Mouse (Mus musculus): Measurements from ENCODE around the gene Cks1b. TPM values are rescaled to one million over a fixed set of nuclear protein-coding genes. Genes with fewer than 3 reads are reported as not detected.

The Cks1b gene
- total RNA-seq, 2 experiments from 2014 or later, result 1.8 to 2.5 TPM

- intact Hi-C loops (cut with DNase I), result no loop called here
- Histone ChIP-seq H3K4me3 (no peak overlapping the region), H3K27ac (peak overlapping the region; percentile 95)
- peak; percentile 21 for DNase-seq
- TF ChIP-seq CTCF (IDR thresholded peaks at IDR 0.05), result no peak
These were observed 34.4 kb downstream of the Cks1b start for GRCm38 (mm10) chr3:89383651-89384255.

GRCm38 (mm10) chr3:89382950-89383349 is 35.2 kb downstream of the Cks1b start:
- DNase-seq, result no peak
- no peak for TF ChIP-seq CTCF (IDR thresholded peaks at IDR 0.05)
- no peak overlapping the region for H3K4me3 ChIP-seq
- intact Hi-C loops (cut with DNase I), result no loop called here
- peak overlapping the region; percentile 16 for H3K27ac ChIP-seq

- Histone ChIP-seq H3K27ac (peak overlapping the region; percentile 16), H3K4me3 (no peak overlapping the region)
- no peak for TF ChIP-seq CTCF (IDR thresholded peaks at IDR 0.05)
- no peak for DNase-seq
- intact Hi-C loops (cut with DNase I), result no loop called here
These were observed 35.9 kb downstream of the Cks1b start for GRCm38 (mm10) chr3:89382033-89382882.

DNA sequence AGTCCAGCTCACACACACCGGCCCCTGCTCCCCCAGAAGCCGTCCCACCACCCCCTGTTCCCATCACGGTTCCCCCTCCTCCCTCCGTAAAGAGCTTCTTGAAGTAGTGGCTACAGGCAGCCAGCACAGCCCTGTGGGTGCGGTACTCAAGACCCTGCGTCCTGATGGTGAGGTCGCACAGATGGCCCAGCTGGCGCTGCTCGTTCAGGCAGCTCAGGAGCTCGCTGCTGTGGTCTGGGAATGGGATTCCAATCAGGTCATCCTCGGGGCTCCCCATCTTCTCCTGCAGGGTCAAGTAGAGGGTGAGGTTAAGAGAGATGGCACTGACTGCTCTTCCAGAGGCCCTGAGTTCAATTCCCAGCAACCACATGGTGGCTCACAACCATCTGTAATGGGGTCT is 37.0 kb downstream of the Cks1b start:
- Histone ChIP-seq H3K4me3 (no peak overlapping the region), H3K27ac (no peak overlapping the region)
- TF ChIP-seq CTCF (IDR thresholded peaks at IDR 0.05), result no peak
- intact Hi-C loops (cut with DNase I), result no loop called here
- DNase-seq, result no peak

DNA sequence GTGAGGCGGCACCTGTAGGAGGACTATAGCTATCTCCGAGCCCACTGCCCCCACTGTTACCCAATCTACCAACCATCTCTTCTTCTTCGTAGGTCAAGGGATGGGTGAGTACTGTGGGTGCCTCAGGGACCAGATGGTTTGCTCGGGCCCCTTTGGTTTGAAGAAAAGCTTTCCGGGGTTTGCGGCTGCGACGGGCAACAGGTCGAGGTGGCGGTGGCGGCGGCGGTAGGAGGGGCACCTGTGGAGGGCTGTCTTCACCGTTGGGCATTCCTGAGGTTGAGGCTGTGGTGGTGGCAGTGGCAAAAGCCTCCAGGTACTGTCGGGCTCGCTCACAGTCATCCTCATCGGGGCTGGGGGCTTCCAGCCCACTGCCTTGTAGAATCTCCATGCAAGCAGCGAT is 37.5 kb downstream of the Cks1b start:
- no peak for TF ChIP-seq CTCF (IDR thresholded peaks at IDR 0.05)
- Histone ChIP-seq H3K4me3 (no peak overlapping the region), H3K27ac (no peak overlapping the region)
- intact Hi-C loops (cut with DNase I), result no loop called here
- DNase-seq, result no peak

GRCm38 (mm10) chr3:89380291-89380690 is 37.9 kb downstream of the Cks1b start:
- no peak for TF ChIP-seq CTCF (IDR thresholded peaks at IDR 0.05)
- no peak overlapping the region for H3K27ac ChIP-seq
- DNase-seq, result no peak
- intact Hi-C loops (cut with DNase I), result no loop called here
- no peak overlapping the region for H3K4me3 ChIP-seq

DNA sequence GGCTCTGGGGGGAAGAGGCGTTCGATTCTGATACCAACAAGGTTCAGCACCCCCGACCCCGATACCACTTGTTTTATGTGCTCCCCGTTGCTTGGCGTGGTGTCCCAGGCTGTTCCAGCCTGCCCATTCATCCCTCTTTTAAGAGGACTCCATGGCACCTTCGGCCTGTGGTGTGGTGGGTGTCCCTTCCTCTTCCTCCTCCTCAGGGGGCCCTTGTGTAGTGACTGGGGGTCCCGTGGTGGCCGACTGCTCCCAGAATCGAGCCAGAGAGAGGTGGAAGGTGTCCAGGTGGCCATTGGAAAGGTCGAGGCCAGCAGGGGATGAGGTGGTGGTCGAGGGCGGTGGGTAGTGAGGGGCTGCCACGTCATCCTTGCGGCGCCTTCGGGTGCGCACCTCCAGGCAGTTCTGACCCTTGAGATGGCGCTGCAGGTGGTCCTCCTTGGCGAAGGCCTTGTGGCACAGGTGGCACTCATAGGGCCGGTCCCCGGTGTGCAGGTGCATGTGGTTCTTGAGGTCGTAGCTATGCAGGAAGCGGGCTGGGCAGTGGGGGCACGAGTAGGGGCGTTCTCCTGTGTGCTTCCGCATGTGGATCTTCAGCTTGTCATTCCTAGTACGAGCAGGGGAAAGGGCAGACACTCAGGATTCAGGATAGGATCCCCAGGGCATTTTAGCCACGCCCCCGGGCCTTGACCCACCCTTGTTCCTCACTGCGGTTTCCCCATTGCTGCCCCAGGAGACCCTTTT is 38.6 kb downstream of the Cks1b start:
- peak overlapping the region; percentile 84 for H3K27ac ChIP-seq
- intact Hi-C loops (cut with DNase I), result no loop called here
- TF ChIP-seq CTCF (IDR thresholded peaks at IDR 0.05), result no peak
- no peak for DNase-seq
- H3K4me3 ChIP-seq, result no peak overlapping the region

- intact Hi-C loops (cut with DNase I), result loop anchor here (1.0 kb wide), 1 partner anchor 107 kb away; no protein-coding TSS in a partner anchor
- peak overlapping the region; percentile 84 for H3K27ac ChIP-seq
- peak; percentile 88 for DNase-seq
- H3K4me3 ChIP-seq, result peak overlapping the region; percentile 80
- peak; percentile 100; the same call in 1 of the 2 replicates for TF ChIP-seq CTCF (IDR thresholded peaks at IDR 0.05)
These were observed 39.7 kb downstream of the Cks1b start for GRCm38 (mm10) chr3:89378394-89379067.

- no peak for TF ChIP-seq CTCF (IDR thresholded peaks at IDR 0.05)
- intact Hi-C loops (cut with DNase I), result loop anchor here (1.0 kb wide), 1 partner anchor 107 kb away; no protein-coding TSS in a partner anchor
- H3K27ac ChIP-seq, result peak overlapping the region; percentile 84
- no peak for DNase-seq
- H3K4me3 ChIP-seq, result peak overlapping the region; percentile 80
These were observed 40.4 kb downstream of the Cks1b start for GRCm38 (mm10) chr3:89377831-89378230.

DNA sequence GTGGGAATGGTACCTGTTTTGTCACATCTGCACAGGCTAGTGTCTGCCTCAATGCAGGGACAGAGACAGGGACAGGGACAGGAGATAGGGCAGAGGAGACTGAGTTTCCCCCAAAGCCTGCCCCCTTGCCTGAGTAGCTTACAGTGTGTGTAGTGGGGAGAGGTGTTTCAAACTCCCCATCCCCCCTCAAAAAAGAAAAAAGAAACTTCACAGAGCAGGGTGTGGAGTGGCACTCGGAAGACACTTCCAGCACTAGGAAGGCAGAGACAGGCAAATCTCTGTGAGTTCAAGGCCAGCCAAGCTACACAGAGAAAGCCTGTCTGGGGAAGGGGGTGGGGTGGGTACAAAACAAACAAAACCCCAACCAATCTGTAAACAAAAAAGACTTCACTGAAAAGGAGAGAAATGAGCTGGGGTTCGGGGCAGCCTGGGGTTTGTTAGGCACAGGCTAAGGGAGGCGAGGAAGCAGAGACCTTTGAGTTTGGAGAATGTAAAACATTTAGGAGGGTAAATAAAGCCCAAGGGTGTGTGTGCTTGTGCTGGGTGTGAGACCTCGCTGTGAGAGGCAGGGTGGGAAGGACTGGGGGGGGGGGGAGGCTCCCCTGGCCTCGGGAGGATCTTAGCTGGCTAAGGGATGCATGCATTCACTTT is 44.5 kb downstream of the Cks1b start:
- no peak for DNase-seq
- H3K4me3 ChIP-seq, result no peak overlapping the region
- no peak for TF ChIP-seq CTCF (IDR thresholded peaks at IDR 0.05)
- H3K27ac ChIP-seq, result no peak overlapping the region
- intact Hi-C loops (cut with DNase I), result no loop called here

GRCm38 (mm10) chr3:89367338-89367737 is 50.8 kb downstream of the Cks1b start:
- no peak for TF ChIP-seq CTCF (IDR thresholded peaks at IDR 0.05)
- no peak overlapping the region for H3K27ac ChIP-seq
- DNase-seq, result no peak
- H3K4me3 ChIP-seq, result no peak overlapping the region
- intact Hi-C loops (cut with DNase I), result no loop called here

Data from gastrocnemius, adult 2 months (tissue).